Mouse (Mus musculus) T-helper 2 cell (primary cell): ENCODE data around the gene Zfp687.

Source experiments
- in situ Hi-C: fragments of 300-600 bp; cut with MboI, MseI; formaldehyde crosslinking; loops from one replicate; pipeline ENCODE4 v1.15.1; 2025; ENCODE audit warnings: high pct_unique_total_duplicates

The Zfp687 gene

GRCm38 (mm10) chr3:95016532-95017056 is 1.3 kb upstream of the Zfp687 start:
- in situ Hi-C loops, result loop anchor here (10.0 kb wide), 1 partner anchor 1208 kb away; the partner anchor contains the start of genes Hist2h2ac and Hist2h2be

- in situ Hi-C loops, result loop anchor here (10.0 kb wide), 1 partner anchor 1209 kb away; the partner anchor contains the start of genes Hist2h2ac and Hist2h2be
These were observed 763 bp upstream of the Zfp687 start for GRCm38 (mm10) chr3:95015891-95016531.

- in situ Hi-C loops, result loop anchor here (10.0 kb wide), 1 partner anchor 1210 kb away; the partner anchor contains the start of genes Hist2h2ac and Hist2h2be
These were observed 658 bp downstream of the Zfp687 start for GRCm38 (mm10) chr3:95014428-95015151.

- in situ Hi-C loops, result loop anchor here (10.0 kb wide), 1 partner anchor 1211 kb away; the partner anchor contains the start of genes Hist2h2ac and Hist2h2be
These were observed 1.4 kb downstream of the Zfp687 start for GRCm38 (mm10) chr3:95013699-95014427.

GRCm38 (mm10) chr3:95012982-95013381 is 2.3 kb downstream of the Zfp687 start:
- in situ Hi-C loops, result loop anchor here (10.0 kb wide), 1 partner anchor 1212 kb away; the partner anchor contains the start of genes Hist2h2ac and Hist2h2be

- in situ Hi-C loops, result loop anchor here (10.0 kb wide), 1 partner anchor 1214 kb away; the partner anchor contains the start of genes Hist2h2ac and Hist2h2be
These were observed 4.9 kb downstream of the Zfp687 start for GRCm38 (mm10) chr3:95010396-95010795.

- in situ Hi-C loops, result no loop called here
These were observed 7.5 kb downstream of the Zfp687 start for GRCm38 (mm10) chr3:95007706-95008105.

- in situ Hi-C loops, result no loop called here
These were observed 9.6 kb downstream of the Zfp687 start for GRCm38 (mm10) chr3:95005651-95006050.

- in situ Hi-C loops, result no loop called here
These were observed 12.0 kb downstream of the Zfp687 start for GRCm38 (mm10) chr3:95003273-95003672.

GRCm38 (mm10) chr3:95002569-95002968 is 12.7 kb downstream of the Zfp687 start:
- in situ Hi-C loops, result no loop called here

- in situ Hi-C loops, result loop anchor here (5.0 kb wide), 1 partner anchor 40 kb away; no protein-coding TSS in a partner anchor
These were observed 18.3 kb downstream of the Zfp687 start for GRCm38 (mm10) chr3:94996946-94997345.

- in situ Hi-C loops, result no loop called here
These were observed 26.0 kb downstream of the Zfp687 start for GRCm38 (mm10) chr3:94989159-94989761.

GRCm38 (mm10) chr3:94987578-94987977 is 27.7 kb downstream of the Zfp687 start:
- in situ Hi-C loops, result no loop called here

GRCm38 (mm10) chr3:94985513-94985912 is 29.7 kb downstream of the Zfp687 start:
- in situ Hi-C loops, result no loop called here

GRCm38 (mm10) chr3:94984312-94984711 is 30.9 kb downstream of the Zfp687 start:
- in situ Hi-C loops, result no loop called here

GRCm38 (mm10) chr3:94974528-94975422 is 40.5 kb downstream of the Zfp687 start, which contains the start of gene Pi4kb:
TSS of gene Pi4kb (plus strand) at chr3:94974731.
- in situ Hi-C loops, result no loop called here

GRCm38 (mm10) chr3:94974026-94974527 is 41.2 kb downstream of the Zfp687 start:
- in situ Hi-C loops, result no loop called here

GRCm38 (mm10) chr3:94973620-94974019 is 41.6 kb downstream of the Zfp687 start:
- in situ Hi-C loops, result no loop called here

GRCm38 (mm10) chr3:94972552-94972951 is 42.7 kb downstream of the Zfp687 start:
- in situ Hi-C loops, result no loop called here

- in situ Hi-C loops, result no loop called here
These were observed 49.4 kb downstream of the Zfp687 start for GRCm38 (mm10) chr3:94965878-94966277.
